Mouse (Mus musculus) kidney, postnatal 0 days (tissue): ENCODE results near the gene Gna15. TPM values are rescaled to one million over a fixed set of nuclear protein-coding genes. Genes with fewer than 3 reads are reported as not detected.

Experiments
- ATAC-seq: fragments of 200-750 bp; cut with Nextera tagmentation; replicated peaks from 2 replicates; pipeline ENCODE4 v1.8.0; 2017; ENCODE audit warnings: low read depth, moderate number of reproducible peaks, moderate TSS enrichment, moderate library complexity; ENCODE audit not compliant: low FRiP score
- DNase-seq: peaks from one replicate; pipeline ENCODE4 v3.0.0-alpha.2; 2016; ENCODE audit warnings: low spot score
- H3K27ac ChIP-seq: fragments of 300-500 bp; sonication (generic); 2 replicates; pipeline ENCODE4 v1.5.1; 2014; ENCODE audit warnings: mild to moderate bottlenecking
- H3K27me3 ChIP-seq: fragments of 300-500 bp; sonication (generic); 2 replicates; pipeline ENCODE4 v1.6.1; 2014; ENCODE audit warnings: low read length, mixed read lengths; ENCODE audit not compliant: insufficient read depth
- H3K36me3 ChIP-seq: fragments of 300-500 bp; sonication (generic); 2 replicates; pipeline ENCODE4 v1.6.1; 2014; ENCODE audit warnings: low read length, mixed read lengths; ENCODE audit not compliant: insufficient read depth
- H3K4me1 ChIP-seq: fragments of 300-500 bp; sonication (generic); replicated peaks from 2 replicates; pipeline ENCODE4 v1.6.1; 2014; ENCODE audit warnings: antibody characterized with exemption, low read length, mixed read lengths; ENCODE audit not compliant: insufficient read depth
- H3K4me2 ChIP-seq: fragments of 300-500 bp; sonication (generic); 2 replicates; pipeline ENCODE4 v1.6.1; 2014; ENCODE audit warnings: mild to moderate bottlenecking, low read length, moderate library complexity, mixed read lengths
- H3K4me3 ChIP-seq: fragments of 300-500 bp; sonication (generic); replicated peaks from 2 replicates; pipeline ENCODE4 v1.5.1; 2014; ENCODE audit warnings: low read depth, low read length
- H3K9ac ChIP-seq: fragments of 300-500 bp; sonication (generic); 2 replicates; pipeline ENCODE4 v1.6.1; 2014; ENCODE audit warnings: low read depth, low read length
- H3K9me3 ChIP-seq: fragments of 300-500 bp; sonication (generic); replicated peaks from 2 replicates; pipeline ENCODE4 v1.6.1; 2016; ENCODE audit warnings: low read length, inconsistent platforms, mixed read lengths
- CTCF ChIP-seq: IDR thresholded peaks from 2 replicates; pipeline ENCODE4 v1.5.1; 2016; ENCODE audit warnings: antibody characterized with exemption, low read depth, mild to moderate bottlenecking, moderate library complexity
- WGBS: fragments of 180-500 bp; shearing (Covaris S2); extraction: QIAGEN DNeasy Blood & Tissue Kit; methylation state at CpG from one replicate; pipeline ENCODE4 v1.1.7; 2014; 5-methylcytosine and 5-hydroxymethylcytosine counted together
- polyA plus RNA-seq: library from polyadenylated mRNA; unstranded; fragments of >200 nt; fragmentation: Nextera tagmentation; extraction: Ambion mirVana; gene quantifications from 2 replicates; pipeline ENCODE4 v1.2.1, GENCODE M21; 2015

Gene Gna15
- polyA plus RNA-seq, 1 experiment from 2014 or later, result 0.92 TPM

DNA sequence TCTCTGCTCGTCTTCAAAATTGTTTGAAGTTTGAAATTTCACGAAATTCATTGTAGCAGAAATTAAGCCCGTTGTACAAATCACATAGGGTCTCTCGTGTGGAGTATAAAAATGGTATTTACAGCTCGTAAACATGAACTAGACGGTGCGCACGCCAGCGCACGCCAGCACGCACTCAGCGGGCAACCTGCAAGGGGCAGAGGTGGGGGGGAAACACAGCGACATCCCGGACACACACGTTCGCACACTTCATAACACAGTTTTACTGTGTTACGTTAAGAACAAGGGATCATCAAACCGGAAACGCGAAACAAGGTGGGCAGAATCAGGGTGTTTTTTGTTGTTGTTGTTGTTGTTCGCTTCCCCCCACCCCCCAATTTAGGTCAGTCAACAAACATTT lies 64.6 kb downstream of the Gna15 start:
- peaks cover 51% of the 10 kb centered on the region for H3K27me3 ChIP-seq
- WGBS, result 76% methylated on average over 21 of the region's 21 CpGs

GRCm38 (mm10) chr10:81458267-81458666 lies 65.8 kb downstream of the Gna15 start:
- H3K4me3 ChIP-seq, result no peak overlapping the region
- H3K4me1 ChIP-seq, result peaks cover 5% of the 10 kb centered on the region; the same call in 1 of the 2 replicates
- no peak overlapping the region for H3K27ac ChIP-seq
- DNase-seq (no peak), ATAC-seq (no peak)
- no peaks in the 10 kb centered on the region for H3K36me3 ChIP-seq
- H3K27me3 ChIP-seq, result peaks cover 56% of the 10 kb centered on the region
- H3K9ac ChIP-seq, result no peak overlapping the region
- H3K9me3 ChIP-seq, result no peaks in the 10 kb centered on the region
- 83% methylated on average over 6 of the region's 6 CpGs for WGBS
- H3K4me2 ChIP-seq, result no peak overlapping the region
- TF ChIP-seq CTCF, result no peak

More for the DNA sequence above, 64.6 kb downstream of the Gna15 start:
- ATAC-seq (no peak), DNase-seq (no peak)
- no peak overlapping the region for H3K4me3 ChIP-seq
- H3K27ac ChIP-seq, result no peak overlapping the region
- H3K9ac ChIP-seq, result no peak overlapping the region
- no peaks in the 10 kb centered on the region for H3K9me3 ChIP-seq
- TF ChIP-seq CTCF, result no peak
- H3K4me1 ChIP-seq, result peaks cover 5% of the 10 kb centered on the region
- no peaks in the 10 kb centered on the region for H3K36me3 ChIP-seq
- no peak overlapping the region for H3K4me2 ChIP-seq

DNA sequence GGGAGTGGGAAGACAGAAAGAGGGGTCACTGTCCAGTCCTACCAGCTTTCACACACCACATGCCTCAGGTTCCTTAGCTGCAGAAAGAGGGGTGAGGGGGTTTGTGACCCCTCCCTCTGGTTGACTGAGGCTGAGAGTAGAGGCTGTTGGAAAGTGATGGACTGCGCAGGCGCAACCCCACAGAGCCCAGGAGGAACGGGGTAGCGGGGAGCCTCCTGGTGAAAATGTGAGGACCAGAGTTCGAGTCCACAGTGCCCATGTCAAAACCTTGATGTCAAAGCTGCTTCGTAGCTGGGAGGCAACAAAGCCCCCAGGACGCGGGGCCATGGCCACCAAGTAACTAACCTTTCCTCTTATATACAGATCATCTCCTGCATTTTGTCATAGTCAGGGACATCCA lies 66.4 kb downstream of the Gna15 start:
- H3K9me3 ChIP-seq, result no peaks in the 10 kb centered on the region
- no peaks in the 10 kb centered on the region for H3K36me3 ChIP-seq
- 80% methylated on average over 8 of the region's 8 CpGs for WGBS
- peaks cover 56% of the 10 kb centered on the region for H3K27me3 ChIP-seq
- H3K4me2 ChIP-seq, result no peak overlapping the region
- DNase-seq, result no peak
- no peak overlapping the region for H3K4me3 ChIP-seq
- H3K9ac ChIP-seq, result no peak overlapping the region
- no peak overlapping the region for H3K27ac ChIP-seq
- H3K4me1 ChIP-seq, result peaks cover 5% of the 10 kb centered on the region; the same call in 1 of the 2 replicates
- ATAC-seq, result no peak
- TF ChIP-seq CTCF, result no peak

DNA sequence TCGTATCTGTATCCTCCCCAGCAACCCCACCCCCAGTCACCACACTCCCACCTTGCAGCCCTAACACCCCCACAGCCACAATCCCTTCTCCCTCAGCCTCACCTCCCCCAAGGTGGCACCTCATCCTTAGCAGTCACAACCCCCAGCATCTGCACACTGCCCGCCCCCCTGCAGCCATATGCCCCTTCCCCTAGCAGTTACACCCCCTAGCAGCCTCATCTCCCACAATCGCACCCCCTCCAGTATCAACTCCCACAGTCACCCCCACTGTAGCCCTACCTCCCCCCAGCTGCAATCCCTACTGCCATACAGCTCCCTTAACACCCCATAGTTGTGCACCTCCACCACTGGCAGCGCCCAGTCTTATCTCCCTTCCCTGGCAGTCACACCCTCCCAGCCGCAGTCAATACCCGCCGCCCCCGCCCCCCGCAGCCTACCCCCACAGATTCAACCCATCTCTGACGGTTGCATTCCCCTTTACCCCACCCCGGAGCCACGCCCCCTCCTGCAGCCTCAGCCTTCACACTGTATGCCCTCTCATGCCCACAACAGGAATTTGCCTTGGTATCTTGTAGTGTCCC lies 67.0 kb downstream of the Gna15 start:
- H3K27ac ChIP-seq, result no peak overlapping the region
- H3K4me2 ChIP-seq, result no peak overlapping the region
- no peak for DNase-seq
- H3K9ac ChIP-seq, result no peak overlapping the region
- no peaks in the 10 kb centered on the region for H3K36me3 ChIP-seq
- peaks cover 7% of the 10 kb centered on the region; the same call in 1 of the 2 replicates for H3K4me1 ChIP-seq
- WGBS, result 44% methylated on average over 12 of the region's 12 CpGs
- TF ChIP-seq CTCF, result no peak
- H3K27me3 ChIP-seq, result peaks cover 56% of the 10 kb centered on the region
- no peaks in the 10 kb centered on the region for H3K9me3 ChIP-seq
- H3K4me3 ChIP-seq, result no peak overlapping the region
- no peak for ATAC-seq

DNA sequence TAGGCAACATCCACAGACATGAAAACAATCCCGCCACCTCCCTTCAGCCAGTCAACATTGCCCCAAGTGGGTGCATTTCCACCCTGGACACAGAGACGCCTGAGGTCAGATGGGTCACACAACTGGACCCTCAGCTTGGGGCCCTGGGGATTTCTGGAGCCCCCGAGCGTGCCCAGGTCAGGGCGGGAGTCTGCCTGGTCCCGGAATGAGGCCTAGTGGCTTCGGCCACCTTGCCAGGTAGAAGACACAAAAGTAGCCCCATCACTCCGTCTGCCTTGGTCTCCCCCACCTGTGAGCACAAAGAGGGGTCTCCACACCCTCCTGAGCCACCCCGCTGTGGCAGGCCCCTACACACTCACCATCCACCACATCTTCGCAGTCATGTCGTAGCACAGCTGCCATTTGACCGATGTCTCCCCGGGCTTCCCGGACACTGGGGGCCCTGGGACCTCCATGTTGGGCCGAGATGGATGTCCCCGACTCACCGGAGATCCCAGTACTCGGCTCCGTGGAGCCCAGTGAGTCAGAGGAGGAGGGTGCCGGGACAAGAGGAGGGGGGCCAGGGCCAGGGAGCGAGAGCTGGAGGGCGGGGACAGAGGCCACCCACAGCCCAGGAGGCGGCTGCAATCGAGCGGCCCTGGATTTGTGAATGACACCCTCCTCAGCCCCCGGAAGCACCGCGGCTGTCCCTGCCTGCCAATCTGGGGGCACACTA lies 68.7 kb downstream of the Gna15 start, which contains the start of gene Nfic:
TSS of gene Nfic (minus strand) at position 455 of the 715 bp plus-strand sequence.
- no peak within 1 kb of the TSS for H3K9ac ChIP-seq
- DNase-seq (no peak), ATAC-seq (peak; percentile 29; the same call in 1 of the 2 replicates)
- no peaks in the 10 kb centered on the region for H3K9me3 ChIP-seq
- no peak for TF ChIP-seq CTCF
- H3K4me2 ChIP-seq, result no peak within 1 kb of the TSS
- no peak within 1 kb of the TSS for H3K4me3 ChIP-seq
- H3K27me3 ChIP-seq, result peaks cover 62% of the 10 kb centered on the region
- no peak within 1 kb of the TSS for H3K27ac ChIP-seq
- WGBS, result 54% methylated on average over 28 of the region's 28 CpGs
- H3K36me3 ChIP-seq, result no peaks in the 10 kb centered on the region
- 0 out of 2 replicates have a peak, but pooled peaks cover 4% of the 10 kb centered on the region for H3K4me1 ChIP-seq

DNA sequence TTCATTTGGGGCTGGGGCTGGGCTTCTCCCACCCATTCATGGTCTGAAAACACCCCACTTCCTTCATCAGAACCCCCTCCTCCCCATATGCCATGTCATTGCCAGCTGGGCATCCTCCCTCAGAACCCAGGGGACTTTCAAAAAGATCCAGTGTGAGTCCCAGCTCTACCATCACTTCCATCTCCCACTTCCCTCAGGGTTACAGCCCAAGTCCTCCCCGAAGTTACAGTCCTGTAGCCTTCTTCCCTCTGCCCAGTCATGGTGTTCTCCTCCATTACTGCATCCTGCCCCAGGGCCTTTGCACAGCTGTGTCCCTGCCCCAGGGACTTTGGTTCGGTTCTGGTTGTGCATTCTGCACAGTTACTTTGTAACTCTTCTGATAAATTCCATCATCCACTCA lies 69.9 kb downstream of the Gna15 start:
- Histone ChIP-seq H3K4me2 (no peak overlapping the region), H3K36me3 (no peaks in the 10 kb centered on the region), H3K27ac (no peak overlapping the region), H3K27me3 (peaks cover 57% of the 10 kb centered on the region), H3K4me3 (no peak overlapping the region), H3K9ac (no peak overlapping the region), H3K9me3 (no peaks in the 10 kb centered on the region), H3K4me1 (0 out of 2 replicates have a peak, but pooled peaks cover 4% of the 10 kb centered on the region)
- no peak for TF ChIP-seq CTCF
- ATAC-seq, result no peak
- DNase-seq, result no peak
- 65% methylated on average over 2 of the region's 2 CpGs for WGBS
